Mouse (Mus musculus) embryonic facial prominence, embryonic 10.5 days (tissue): ENCODE data around the gene Thrb. TPM values are rescaled to one million over a fixed set of nuclear protein-coding genes. Genes with fewer than 3 reads are reported as not detected.

ENCODE experiments used
- DNase-seq: peaks from one replicate; pipeline ENCODE4 v3.0.0-alpha.2; 2017; ENCODE audit warnings: low spot score
- H3K27ac ChIP-seq: fragments of 300-500 bp; sonication (generic); replicated peaks from 2 replicates; pipeline ENCODE4 v1.5.1; 2016; ENCODE audit warnings: mild to moderate bottlenecking
- H3K27me3 ChIP-seq: fragments of 300-500 bp; sonication (generic); replicated peaks from 2 replicates; pipeline ENCODE4 v1.6.1; 2016; ENCODE audit warnings: low read depth, mild to moderate bottlenecking; ENCODE audit not compliant: poor library complexity, severe bottlenecking
- H3K36me3 ChIP-seq: fragments of 300-500 bp; sonication (generic); replicated peaks from 2 replicates; pipeline ENCODE4 v1.6.1; 2016; ENCODE audit warnings: mild to moderate bottlenecking, moderate library complexity
- H3K4me1 ChIP-seq: fragments of 300-500 bp; sonication (generic); 2 replicates; pipeline ENCODE4 v1.6.1; 2016
- H3K4me3 ChIP-seq: fragments of 300-500 bp; sonication (generic); 2 replicates; pipeline ENCODE4 v1.5.1; 2016; ENCODE audit warnings: mild to moderate bottlenecking, moderate library complexity
- H3K9me3 ChIP-seq: fragments of 300-500 bp; sonication (generic); 2 replicates; pipeline ENCODE4 v1.6.1; 2016; ENCODE audit warnings: mild to moderate bottlenecking
- WGBS: fragments of 180-500 bp; shearing (Covaris S2); methylation state at CpG from one replicate; pipeline ENCODE4 v1.1.7; 2016; 5-methylcytosine and 5-hydroxymethylcytosine counted together
- polyA plus RNA-seq: library from polyadenylated mRNA; unstranded; fragments of >200 nt; fragmentation: Nextera tagmentation; extraction: Ambion mirVana; gene quantifications from 2 replicates; pipeline ENCODE4 v1.2.1, GENCODE M21; 2016

Thrb gene
- polyA plus RNA-seq, 1 experiment from 2014 or later, result 1.5 TPM

DNA sequence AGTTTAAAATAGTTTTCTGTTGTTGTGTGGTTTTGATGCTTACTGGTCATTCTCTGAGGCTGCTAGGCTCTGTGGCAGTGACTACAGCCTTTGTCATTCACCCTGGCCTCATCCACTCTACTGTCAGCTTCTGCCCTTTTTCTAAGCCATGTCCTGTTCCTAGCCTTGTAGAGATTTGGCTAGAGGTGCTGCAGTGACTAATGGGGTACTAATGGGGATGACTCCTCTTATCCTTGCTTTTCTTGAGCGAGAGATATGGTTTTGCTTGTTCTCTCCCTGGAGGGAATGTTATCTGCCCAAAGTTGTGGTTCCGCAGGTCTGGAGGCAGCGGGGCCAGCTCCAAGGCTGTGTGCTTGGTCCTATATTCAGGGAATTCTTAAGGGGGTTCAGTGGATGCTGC, 15.2 kb downstream of the Thrb start:
- Histone ChIP-seq H3K4me1 (no peaks in the 10 kb centered on the region), H3K4me3 (no peak overlapping the region), H3K27me3 (no peaks in the 10 kb centered on the region), H3K9me3 (no peaks in the 10 kb centered on the region), H3K27ac (no peak overlapping the region), H3K36me3 (no peaks in the 10 kb centered on the region)
- WGBS, result 90% methylated on average over 3 of the region's 3 CpGs
- DNase-seq, result no peak

DNA sequence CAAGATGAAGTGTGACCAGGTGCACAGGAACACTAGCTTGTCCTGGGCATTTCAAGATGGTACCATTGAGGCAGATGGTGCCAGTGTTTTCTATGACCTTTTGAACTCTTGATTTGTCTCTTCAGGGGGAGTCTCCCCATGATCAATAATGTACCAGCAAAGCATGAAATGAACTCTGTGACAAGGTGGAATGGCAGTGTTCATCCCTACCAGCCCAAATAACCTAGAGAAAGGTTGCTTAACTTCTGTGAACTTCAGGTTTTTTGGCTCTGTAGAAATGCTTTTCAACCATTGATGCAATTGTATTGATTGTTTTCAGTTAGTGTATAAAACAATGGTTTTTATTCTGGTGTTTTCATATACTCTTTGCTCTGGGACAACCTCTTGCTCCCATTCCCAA, 21.4 kb downstream of the Thrb start:
- Histone ChIP-seq H3K4me1 (no peaks in the 10 kb centered on the region), H3K36me3 (no peaks in the 10 kb centered on the region), H3K27ac (no peak overlapping the region), H3K4me3 (no peak overlapping the region), H3K27me3 (no peaks in the 10 kb centered on the region), H3K9me3 (no peaks in the 10 kb centered on the region)
- no peak for DNase-seq

DNA sequence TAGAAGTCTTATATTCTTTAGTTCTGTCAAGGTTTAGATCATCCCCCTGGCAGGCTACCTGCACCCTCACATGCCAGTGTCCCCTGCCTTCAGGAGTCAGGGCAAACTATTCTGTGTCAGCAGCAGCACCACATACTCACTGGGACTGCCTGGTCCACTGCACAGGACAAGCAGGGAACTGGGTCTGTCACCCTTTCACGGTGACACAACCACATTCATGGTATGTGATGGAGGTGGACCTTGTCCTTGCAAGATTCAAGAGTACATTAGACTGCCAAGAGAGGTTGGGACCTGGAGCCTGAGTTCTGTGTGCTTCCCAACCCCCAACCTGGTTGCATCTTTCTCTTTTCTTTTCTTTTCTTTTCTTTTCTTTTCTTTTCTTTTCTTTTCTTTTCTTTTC, 24.8 kb downstream of the Thrb start:
- Histone ChIP-seq H3K27ac (no peak overlapping the region), H3K9me3 (no peaks in the 10 kb centered on the region), H3K27me3 (no peaks in the 10 kb centered on the region), H3K36me3 (no peaks in the 10 kb centered on the region), H3K4me3 (no peak overlapping the region), H3K4me1 (peaks cover 6% of the 10 kb centered on the region; the same call in 1 of the 2 replicates)
- WGBS, result 71% methylated on average over 1 of the region's 1 CpGs
- no peak for DNase-seq

DNA sequence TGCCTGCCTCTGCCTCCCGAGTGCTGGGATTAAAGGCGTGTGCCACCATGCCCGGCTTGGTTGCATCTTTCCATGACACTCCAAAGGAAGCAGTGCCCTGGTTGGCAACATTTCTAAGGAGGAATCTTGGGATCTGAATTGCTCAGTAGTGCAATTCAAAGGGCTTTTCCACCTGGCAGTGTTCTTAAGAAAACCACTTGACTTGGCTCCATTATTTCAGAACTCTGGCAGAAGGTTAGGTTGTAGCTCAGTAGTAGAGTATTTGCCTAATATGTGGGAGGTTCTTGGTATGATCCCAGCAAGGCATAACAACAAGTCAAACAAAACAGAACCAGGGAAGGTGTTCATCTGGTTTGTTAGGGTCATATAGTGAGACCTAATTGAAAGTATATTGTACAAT, 25.4 kb downstream of the Thrb start:
- Histone ChIP-seq H3K36me3 (no peaks in the 10 kb centered on the region), H3K27ac (no peak overlapping the region), H3K4me3 (no peak overlapping the region), H3K27me3 (no peaks in the 10 kb centered on the region), H3K4me1 (peaks cover 6% of the 10 kb centered on the region; the same call in 1 of the 2 replicates), H3K9me3 (no peaks in the 10 kb centered on the region)
- DNase-seq, result no peak
- 90% methylated on average over 3 of the region's 3 CpGs for WGBS

DNA sequence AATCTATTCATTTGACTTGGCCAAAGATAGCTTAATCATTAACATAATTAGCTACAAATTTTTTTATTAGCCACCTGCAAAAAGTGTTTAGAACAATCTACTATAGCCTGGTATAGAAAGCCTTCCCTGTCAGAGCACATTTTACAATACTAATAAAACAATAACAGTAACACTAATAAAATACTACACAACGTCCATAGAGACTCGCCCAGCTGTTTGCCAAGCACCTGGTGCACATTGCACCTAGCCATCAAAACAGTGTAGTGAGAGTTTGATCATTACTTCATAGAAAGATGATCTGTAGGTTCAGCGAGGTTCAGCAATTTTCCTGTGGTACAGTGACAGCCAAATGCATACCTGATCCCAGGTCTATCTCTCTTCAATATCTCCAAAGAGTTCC, 26.9 kb downstream of the Thrb start:
- Histone ChIP-seq H3K4me1 (peaks cover 6% of the 10 kb centered on the region; the same call in 1 of the 2 replicates), H3K27me3 (no peaks in the 10 kb centered on the region), H3K9me3 (no peaks in the 10 kb centered on the region), H3K36me3 (no peaks in the 10 kb centered on the region), H3K27ac (no peak overlapping the region), H3K4me3 (no peak overlapping the region)
- DNase-seq, result no peak
- WGBS, result 85% methylated on average over 3 of the region's 3 CpGs

DNA sequence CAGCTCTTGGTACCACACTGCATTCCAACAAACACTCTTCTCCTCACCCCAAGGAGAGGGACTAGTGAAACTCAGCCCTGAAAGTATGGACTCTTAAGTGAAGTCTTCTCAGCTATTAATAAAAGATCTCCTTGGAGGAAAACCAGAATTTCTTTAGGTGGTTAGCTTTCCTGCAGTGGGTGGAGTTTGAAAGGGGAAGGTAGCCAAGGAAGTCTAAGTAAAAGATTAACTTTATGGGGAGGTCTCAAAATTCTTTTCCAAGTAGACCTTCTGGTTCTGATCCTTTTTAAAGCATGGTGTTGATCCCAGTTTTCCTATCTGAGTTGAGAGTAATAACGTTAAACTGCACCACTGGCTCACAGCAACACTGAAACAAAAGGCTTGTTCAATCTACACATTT, 31.2 kb downstream of the Thrb start:
- Histone ChIP-seq H3K36me3 (no peaks in the 10 kb centered on the region), H3K4me3 (no peak overlapping the region), H3K9me3 (no peaks in the 10 kb centered on the region), H3K27me3 (no peaks in the 10 kb centered on the region), H3K27ac (no peak overlapping the region), H3K4me1 (peaks cover 6% of the 10 kb centered on the region; the same call in 1 of the 2 replicates)
- 70% methylated on average over 1 of the region's 1 CpGs for WGBS
- no peak for DNase-seq

DNA sequence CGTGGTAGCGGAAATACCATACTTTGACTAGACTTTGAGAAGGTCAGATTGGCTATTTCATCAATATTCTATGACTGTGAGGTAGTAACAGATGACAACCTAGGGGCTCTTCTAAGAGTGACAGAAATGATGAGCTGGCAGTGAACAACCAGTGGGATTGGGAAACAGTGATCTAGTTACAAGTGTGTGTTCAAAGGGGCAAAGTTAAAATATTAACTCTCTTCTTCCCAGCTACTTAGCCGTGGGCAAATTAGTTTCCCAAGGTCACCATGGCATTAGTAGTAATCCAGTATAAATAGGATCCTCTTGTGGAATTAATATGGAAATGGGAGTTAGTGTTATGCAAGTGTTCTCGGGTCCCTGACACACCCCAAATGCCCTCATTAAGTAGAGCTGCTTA, 35.5 kb downstream of the Thrb start:
- 83% methylated on average over 4 of the region's 4 CpGs for WGBS
- DNase-seq, result no peak
- H3K4me3 ChIP-seq, result no peak overlapping the region
- no peak overlapping the region for H3K27ac ChIP-seq
- H3K36me3 ChIP-seq, result no peaks in the 10 kb centered on the region
- no peaks in the 10 kb centered on the region for H3K9me3 ChIP-seq
- no peaks in the 10 kb centered on the region for H3K4me1 ChIP-seq
- H3K27me3 ChIP-seq, result no peaks in the 10 kb centered on the region

DNA sequence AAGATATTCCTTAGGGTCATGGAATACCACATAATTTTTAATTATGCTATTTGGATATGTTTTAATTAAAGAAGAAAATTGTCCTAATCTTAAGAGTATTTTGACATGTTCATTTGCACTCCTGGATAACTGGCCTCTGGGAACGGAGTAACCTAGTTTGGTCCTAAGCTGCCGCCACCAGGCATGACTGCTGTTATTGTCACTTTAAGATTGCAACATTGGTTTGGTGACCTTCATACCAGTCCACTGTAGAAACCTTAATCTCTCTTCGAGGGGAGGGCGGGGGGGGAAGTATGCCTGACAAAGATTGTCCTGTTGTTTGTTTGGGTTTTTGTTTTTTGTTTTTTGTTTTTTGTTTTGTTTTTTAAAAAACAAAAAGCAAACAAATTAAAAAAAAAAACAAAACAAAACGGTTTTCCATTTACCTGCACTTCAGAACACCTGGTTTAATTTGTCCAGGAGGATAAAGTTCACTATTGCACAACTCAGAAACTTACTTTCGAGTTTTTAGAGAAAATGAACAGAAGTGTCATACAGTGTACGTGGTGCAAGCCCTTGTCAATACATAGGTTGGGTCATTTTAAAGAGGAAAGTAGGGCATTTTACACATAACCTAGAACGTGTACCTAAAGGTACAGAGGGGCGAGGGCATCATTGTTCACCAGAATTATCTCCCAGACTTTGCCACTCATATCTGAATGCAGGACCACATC, 38.0 kb downstream of the Thrb start:
- no peak for DNase-seq
- H3K27me3 ChIP-seq, result no peaks in the 10 kb centered on the region
- no peak overlapping the region for H3K4me3 ChIP-seq
- no peaks in the 10 kb centered on the region for H3K4me1 ChIP-seq
- no peaks in the 10 kb centered on the region for H3K9me3 ChIP-seq
- H3K27ac ChIP-seq, result no peak overlapping the region
- no peaks in the 10 kb centered on the region for H3K36me3 ChIP-seq
- 84% methylated on average over 9 of the region's 9 CpGs for WGBS

DNA sequence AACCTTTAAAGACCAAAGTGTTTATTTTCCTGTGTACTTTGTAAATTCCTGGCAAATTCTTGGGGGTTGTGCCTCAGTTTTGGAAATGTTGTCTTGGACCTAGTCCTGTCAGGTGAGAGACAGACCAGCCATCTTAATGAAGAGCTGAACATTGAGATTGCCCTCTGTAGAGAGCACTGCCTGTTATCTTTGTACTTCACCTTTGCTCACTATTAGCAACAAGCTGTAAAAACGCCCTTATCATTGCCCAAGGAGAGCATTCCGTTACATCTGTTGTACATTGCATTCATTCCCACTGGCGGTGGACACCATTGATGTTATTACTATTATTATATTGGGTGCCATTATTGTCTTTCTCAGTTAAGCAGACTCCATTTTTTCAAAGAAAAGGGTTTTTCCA, 40.2 kb downstream of the Thrb start:
- H3K9me3 ChIP-seq, result no peaks in the 10 kb centered on the region
- no peak for DNase-seq
- H3K27me3 ChIP-seq, result no peaks in the 10 kb centered on the region
- H3K27ac ChIP-seq, result no peak overlapping the region
- H3K36me3 ChIP-seq, result no peaks in the 10 kb centered on the region
- H3K4me3 ChIP-seq, result no peak overlapping the region
- WGBS, result 89% methylated on average over 3 of the region's 3 CpGs
- no peaks in the 10 kb centered on the region for H3K4me1 ChIP-seq

DNA sequence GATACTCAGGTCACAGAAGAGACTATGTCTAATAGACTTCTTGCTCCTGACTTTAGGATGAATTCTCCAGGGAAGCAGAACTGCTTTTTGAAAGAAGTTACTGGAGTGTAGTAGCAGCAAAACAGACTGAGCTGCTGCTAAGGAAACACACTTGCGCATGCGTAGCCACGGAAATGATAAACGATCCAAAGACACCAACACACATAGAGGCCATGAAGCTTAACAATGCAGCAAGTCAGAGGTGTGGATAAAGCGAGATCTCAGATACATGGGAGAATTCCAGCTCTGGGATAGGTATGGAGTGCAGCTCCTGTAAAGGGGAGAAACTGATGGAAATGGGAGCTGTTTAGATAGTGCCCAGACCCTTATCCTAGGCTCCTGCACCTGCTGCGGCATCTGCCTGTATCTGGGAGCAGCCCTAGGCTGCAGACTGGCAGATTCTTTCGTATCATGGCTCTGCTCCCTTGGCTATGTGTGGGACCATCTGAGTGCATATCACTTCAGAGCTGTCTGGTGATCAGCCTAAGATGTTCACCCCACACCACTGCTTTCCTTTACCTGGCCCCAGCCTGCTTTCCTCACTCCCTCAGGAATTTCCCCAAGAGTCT, 53.3 kb downstream of the Thrb start:
- no peak overlapping the region for H3K4me3 ChIP-seq
- WGBS, result 91% methylated on average over 7 of the region's 7 CpGs
- no peak overlapping the region for H3K27ac ChIP-seq

DNA sequence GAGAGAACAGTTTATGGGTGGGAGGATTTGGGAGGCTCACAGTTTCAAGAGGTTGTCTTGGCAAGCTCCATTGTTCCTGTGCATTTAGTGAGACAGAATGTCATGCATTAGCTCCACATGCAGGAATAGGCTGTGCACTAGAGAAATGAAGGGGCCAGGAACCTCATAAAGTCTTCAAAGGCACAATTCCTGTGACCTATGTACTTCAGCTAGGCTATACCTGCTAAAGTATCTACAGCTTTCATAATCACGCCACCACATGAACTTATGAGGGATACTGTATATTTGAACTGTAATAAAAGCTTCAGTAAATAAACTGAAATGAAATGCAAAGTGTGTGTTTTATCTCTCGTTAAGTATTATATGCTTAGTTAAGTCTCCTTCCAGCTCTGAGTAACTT, 59.4 kb downstream of the Thrb start:
- Histone ChIP-seq H3K9me3 (no peaks in the 10 kb centered on the region), H3K36me3 (no peaks in the 10 kb centered on the region), H3K4me3 (no peak overlapping the region), H3K27me3 (no peaks in the 10 kb centered on the region), H3K4me1 (no peaks in the 10 kb centered on the region), H3K27ac (no peak overlapping the region)
- DNase-seq, result no peak
- WGBS, result 81% methylated on average over 2 of the region's 2 CpGs

More for the DNA sequence above, 53.3 kb downstream of the Thrb start:
- no peaks in the 10 kb centered on the region for H3K4me1 ChIP-seq
- DNase-seq, result no peak
- no peaks in the 10 kb centered on the region for H3K36me3 ChIP-seq
- H3K27me3 ChIP-seq, result no peaks in the 10 kb centered on the region
- H3K9me3 ChIP-seq, result no peaks in the 10 kb centered on the region

DNA sequence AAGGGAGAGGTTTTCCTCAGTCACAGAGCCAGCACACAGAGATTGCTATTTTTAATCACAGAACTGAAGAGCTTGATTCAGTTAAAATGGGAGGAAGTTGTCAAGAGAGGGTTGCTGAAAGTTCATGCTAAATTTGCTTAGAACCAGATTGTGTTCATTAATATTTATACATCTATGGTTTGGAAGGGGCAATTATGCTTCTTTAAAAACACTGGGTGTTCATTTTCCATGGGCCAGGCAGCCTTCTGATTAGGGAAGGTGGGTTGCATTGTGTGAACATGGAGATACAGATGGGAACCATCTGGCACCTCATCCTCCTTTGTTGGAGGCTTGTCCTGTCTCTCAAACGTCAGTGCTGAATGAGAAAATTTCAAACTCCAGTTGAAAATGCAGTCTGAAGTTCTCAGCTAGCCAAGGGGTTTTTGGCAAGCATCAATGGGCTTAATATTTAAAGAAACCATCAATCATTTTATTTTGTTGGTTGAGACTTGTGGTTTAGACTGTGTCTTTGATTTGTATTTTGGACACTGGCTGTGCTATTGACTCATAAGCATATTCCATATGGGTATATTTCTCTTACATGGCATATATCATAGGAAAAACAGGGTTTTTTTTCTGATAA, 62.9 kb downstream of the Thrb start:
- no peak overlapping the region for H3K27ac ChIP-seq
- H3K27me3 ChIP-seq, result no peaks in the 10 kb centered on the region
- H3K4me3 ChIP-seq, result no peak overlapping the region
- WGBS, result 42% methylated on average over 1 of the region's 1 CpGs
- no peak for DNase-seq
- H3K36me3 ChIP-seq, result no peaks in the 10 kb centered on the region
- H3K9me3 ChIP-seq, result no peaks in the 10 kb centered on the region
- H3K4me1 ChIP-seq, result no peaks in the 10 kb centered on the region

DNA sequence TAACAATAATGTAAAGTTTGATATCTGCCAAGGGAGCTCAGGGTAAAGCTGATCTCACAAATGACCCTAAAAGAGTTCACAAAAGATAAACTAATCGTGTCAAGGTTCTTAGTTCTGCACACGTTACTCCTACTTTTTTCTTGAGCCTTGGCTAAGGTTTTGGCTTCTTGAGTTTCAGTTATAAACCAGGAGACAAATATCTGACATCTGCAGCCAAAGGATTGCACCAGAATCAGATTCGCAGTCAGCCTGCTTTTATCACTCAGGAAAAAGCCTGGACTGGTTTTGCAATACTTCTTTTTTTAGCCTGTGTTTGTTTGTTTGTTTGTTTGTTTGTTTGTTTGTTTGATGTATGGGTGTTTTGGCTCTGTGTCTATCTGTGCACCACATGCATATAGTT, 64.5 kb downstream of the Thrb start:
- Histone ChIP-seq H3K9me3 (no peaks in the 10 kb centered on the region), H3K4me1 (no peaks in the 10 kb centered on the region), H3K36me3 (no peaks in the 10 kb centered on the region), H3K4me3 (no peak overlapping the region), H3K27ac (no peak overlapping the region), H3K27me3 (no peaks in the 10 kb centered on the region)
- no peak for DNase-seq
- 86% methylated on average over 3 of the region's 3 CpGs for WGBS
